Mouse (Mus musculus) limb, embryonic 14.5 days (tissue): ENCODE measurements around the gene Hadhb. TPM values are rescaled to one million over a fixed set of nuclear protein-coding genes. Genes with fewer than 3 reads are reported as not detected.

Experiments used
- ATAC-seq: fragments of 200-750 bp; cut with Nextera tagmentation; 2 replicates; pipeline ENCODE4 v1.8.0; 2017; ENCODE audit warnings: low read depth, moderate number of reproducible peaks, moderate TSS enrichment; ENCODE audit not compliant: low FRiP score
- DNase-seq: peaks from one replicate; pipeline ENCODE4 v3.0.0-alpha.2; 2015; ENCODE audit warnings: low spot score
- H3K27ac ChIP-seq: fragments of 300-500 bp; sonication (generic); replicated peaks from 2 replicates; pipeline ENCODE4 v1.5.1; 2014; ENCODE audit warnings: low read depth, mild to moderate bottlenecking, low read length, moderate library complexity, mixed read lengths
- H3K27me3 ChIP-seq: fragments of 300-500 bp; sonication (generic); 2 replicates; pipeline ENCODE4 v1.6.1; 2014; ENCODE audit warnings: low read length, mixed read lengths; ENCODE audit not compliant: control insufficient read depth, insufficient read depth
- H3K36me3 ChIP-seq: fragments of 300-500 bp; sonication (generic); 2 replicates; pipeline ENCODE4 v1.6.1; 2014; ENCODE audit warnings: mild to moderate bottlenecking, low read length, moderate library complexity, mixed read lengths; ENCODE audit not compliant: control insufficient read depth, insufficient read depth
- H3K4me1 ChIP-seq: fragments of 300-500 bp; sonication (generic); 2 replicates; pipeline ENCODE4 v1.6.1; 2014; ENCODE audit warnings: antibody characterized with exemption, low read length, mixed read lengths; ENCODE audit not compliant: control insufficient read depth, insufficient read depth
- H3K4me2 ChIP-seq: fragments of 300-500 bp; sonication (generic); replicated peaks from 2 replicates; pipeline ENCODE4 v1.6.1; 2014; ENCODE audit warnings: low read depth, mild to moderate bottlenecking, low read length, moderate library complexity; ENCODE audit not compliant: severe bottlenecking
- H3K4me3 ChIP-seq: fragments of 300-500 bp; sonication (generic); replicated peaks from 2 replicates; pipeline ENCODE4 v1.5.1; 2014; ENCODE audit warnings: low read length
- H3K9ac ChIP-seq: fragments of 300-500 bp; sonication (generic); 2 replicates; pipeline ENCODE4 v1.6.1; 2014; ENCODE audit warnings: mild to moderate bottlenecking, low read depth, low read length, moderate library complexity; ENCODE audit not compliant: severe bottlenecking
- H3K9me3 ChIP-seq: fragments of 300-500 bp; sonication (generic); 2 replicates; pipeline ENCODE4 v1.6.1; 2016; ENCODE audit warnings: low read length; ENCODE audit not compliant: control insufficient read depth
- POLR2A ChIP-seq: fragments of 200-500 bp; IDR thresholded peaks from 2 replicates; pipeline ENCODE4 v1.8.0; 2012; ENCODE audit warnings: inconsistent platforms, mild to moderate bottlenecking, moderate library complexity, borderline replicate concordance; ENCODE audit not compliant: insufficient read depth, insufficient read length; ENCODE audit errors: extremely low read depth
- WGBS: fragments of 180-500 bp; shearing (Covaris S2); extraction: QIAGEN DNeasy Blood & Tissue Kit; methylation state at CpG from one replicate; pipeline ENCODE4 v1.1.7; 2014; 5-methylcytosine and 5-hydroxymethylcytosine counted together
- polyA plus RNA-seq, 2 experiments: library from polyadenylated mRNA; depleted of rRNA in 1 of 2; stranded (reverse) in 1 of 2; unstranded in 1 of 2; fragments of >200 nt; fragmentation: Nextera tagmentation in 1 of 2; extraction: Ambion mirVana in 1 of 2; gene quantifications; 2 replicates each; pipeline versions ENCODE4 v1.2.1 to v1.2.3; 2012 to 2014

The Hadhb gene
- polyA plus RNA-seq (2012; rRNA removed) (73.4 and 74.3 TPM in 2 replicates), polyA plus RNA-seq (2014; fragmentation: Nextera tagmentation; extraction: Ambion mirVana) (128 and 132 TPM in 2 replicates)

- ATAC-seq (peak; percentile 93), DNase-seq (peak; percentile 87)
- peak within 1 kb of the TSS; percentile 67 for H3K4me3 ChIP-seq
- no peaks in the 10 kb centered on the region for H3K9me3 ChIP-seq
- 0 out of 2 replicates have a peak, but pooled peaks cover 5% of the 10 kb centered on the region for H3K36me3 ChIP-seq
- WGBS = under 1% methylated on average over 30 of the region's 53 CpGs
- peak within 1 kb of the TSS; percentile 78 for H3K4me2 ChIP-seq
- peak; percentile 73; the same call in 1 of the 2 replicates for TF ChIP-seq POLR2A
- H3K27me3 ChIP-seq = no peaks in the 10 kb centered on the region
- H3K27ac ChIP-seq = peak within 1 kb of the TSS; percentile 90
- peaks cover 12% of the 10 kb centered on the region for H3K4me1 ChIP-seq
- peak within 1 kb of the TSS; percentile 70 for H3K9ac ChIP-seq
These were observed at the start of gene Hadhb, which contains the start of gene Hadha for GRCm38 (mm10) chr5:30154474-30155394. Gene Hadhb (plus strand): TSS chr5:30155248. Gene Hadha (minus strand): TSS chr5:30155162.

GRCm38 (mm10) chr5:30105668-30106300, 49.3 kb upstream of the Hadhb start, which contains the start of gene 3110082J24Rik:
Gene 3110082J24Rik (minus strand): TSS chr5:30106086.
- peak within 1 kb of the TSS; percentile 55 for H3K9ac ChIP-seq
- ATAC-seq (no peak), DNase-seq (no peak)
- H3K4me3 ChIP-seq = peak within 1 kb of the TSS; percentile 52
- no peak within 1 kb of the TSS for H3K27ac ChIP-seq
- no peaks in the 10 kb centered on the region; the same call in 1 of the 2 replicates for H3K9me3 ChIP-seq
- H3K4me1 ChIP-seq = peaks cover 10% of the 10 kb centered on the region
- H3K36me3 ChIP-seq = no peaks in the 10 kb centered on the region
- H3K4me2 ChIP-seq = peak within 1 kb of the TSS; percentile 94
- WGBS = 1% methylated on average over 29 of the region's 29 CpGs
- TF ChIP-seq POLR2A = no peak
- peaks cover 54% of the 10 kb centered on the region for H3K27me3 ChIP-seq

- 20% methylated on average over 2 of the region's 2 CpGs for WGBS
These were observed 48.3 kb upstream of the Hadhb start for GRCm38 (mm10) chr5:30106756-30107155.

GRCm38 (mm10) chr5:30107186-30107585, 47.9 kb upstream of the Hadhb start:
- H3K4me1 ChIP-seq = peaks cover 13% of the 10 kb centered on the region
- ATAC-seq (no peak), DNase-seq (no peak)
- no peak overlapping the region for H3K27ac ChIP-seq
- no peak overlapping the region for H3K9ac ChIP-seq
- no peak overlapping the region for H3K4me3 ChIP-seq
- WGBS = 10% methylated on average over 7 of the region's 7 CpGs
- H3K27me3 ChIP-seq = peaks cover 67% of the 10 kb centered on the region
- no peaks in the 10 kb centered on the region for H3K9me3 ChIP-seq
- no peak for TF ChIP-seq POLR2A
- H3K4me2 ChIP-seq = no peak overlapping the region
- H3K36me3 ChIP-seq = no peaks in the 10 kb centered on the region

More at GRCm38 (mm10) chr5:30106756-30107155, 48.3 kb upstream of the Hadhb start:
- peaks cover 13% of the 10 kb centered on the region for H3K4me1 ChIP-seq
- no peak for TF ChIP-seq POLR2A
- no peak overlapping the region for H3K4me2 ChIP-seq
- ATAC-seq (no peak), DNase-seq (no peak)
- no peak overlapping the region for H3K9ac ChIP-seq
- no peak overlapping the region for H3K4me3 ChIP-seq
- no peaks in the 10 kb centered on the region for H3K36me3 ChIP-seq
- H3K27me3 ChIP-seq = peaks cover 63% of the 10 kb centered on the region
- H3K9me3 ChIP-seq = no peaks in the 10 kb centered on the region
- no peak overlapping the region for H3K27ac ChIP-seq

- H3K36me3 ChIP-seq = no peaks in the 10 kb centered on the region
- 8% methylated on average over 5 of the region's 5 CpGs for WGBS
- H3K27ac ChIP-seq = no peak overlapping the region
- H3K4me2 ChIP-seq = no peak overlapping the region
- peaks cover 71% of the 10 kb centered on the region for H3K27me3 ChIP-seq
- DNase-seq = no peak
- no peaks in the 10 kb centered on the region for H3K9me3 ChIP-seq
- ATAC-seq = no peak
- peaks cover 13% of the 10 kb centered on the region for H3K4me1 ChIP-seq
- H3K9ac ChIP-seq = no peak overlapping the region
- H3K4me3 ChIP-seq = no peak overlapping the region
- TF ChIP-seq POLR2A = no peak
These were observed 47.4 kb upstream of the Hadhb start for GRCm38 (mm10) chr5:30107611-30108041.
